Mouse (Mus musculus): ENCODE measurements around the gene Lhfp.
"Not testable (repeated sequence)": the region's sequence is repeated elsewhere in the genome, so short reads cannot be mapped to it uniquely, and the experiment has no call there.

The Lhfp gene

DNA sequence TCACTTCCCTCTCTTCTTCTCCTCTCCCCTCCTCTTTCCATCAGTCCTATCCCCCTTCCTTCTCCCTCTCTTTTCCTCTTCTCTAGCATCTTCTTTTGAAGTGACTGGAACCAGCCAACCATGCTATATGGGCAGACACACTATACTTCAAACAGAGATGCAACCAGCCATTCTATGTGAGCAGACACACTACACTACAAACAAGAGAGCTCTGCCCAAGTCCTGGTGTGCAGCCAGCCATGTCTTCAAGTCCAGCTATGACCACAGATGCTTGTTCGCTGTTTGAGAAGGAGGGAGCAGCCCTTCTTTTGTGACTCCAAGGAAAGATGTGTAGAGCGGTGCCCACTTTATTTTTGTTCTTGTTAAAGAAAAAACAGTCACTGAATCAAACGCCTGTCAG is 231.9 kb downstream of the Lhfp start:
- DNase-seq (ENCODE audit: low spot score in 2 of 2) = no peak

DNA sequence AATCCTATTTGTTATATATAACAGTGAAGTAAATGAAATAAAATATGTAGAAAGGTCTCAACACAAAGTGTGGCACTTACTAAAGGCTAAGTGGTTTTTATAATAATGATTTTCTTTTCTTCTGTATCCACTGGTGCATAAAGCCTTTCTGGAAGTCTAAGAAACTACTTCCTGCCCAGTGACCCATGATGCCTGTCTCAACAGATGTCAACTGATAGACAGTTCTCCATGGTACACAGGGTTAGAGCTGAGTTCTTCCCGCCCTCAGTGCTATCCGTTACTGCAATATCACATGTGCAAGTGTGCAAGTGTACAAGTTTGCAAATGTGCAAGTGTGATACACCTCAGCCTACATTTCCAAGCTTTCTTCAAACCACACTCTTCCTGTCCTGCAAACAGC is 236.7 kb downstream of the Lhfp start:
- no peak for DNase-seq (ENCODE audit: low spot score in 2 of 2)

DNA sequence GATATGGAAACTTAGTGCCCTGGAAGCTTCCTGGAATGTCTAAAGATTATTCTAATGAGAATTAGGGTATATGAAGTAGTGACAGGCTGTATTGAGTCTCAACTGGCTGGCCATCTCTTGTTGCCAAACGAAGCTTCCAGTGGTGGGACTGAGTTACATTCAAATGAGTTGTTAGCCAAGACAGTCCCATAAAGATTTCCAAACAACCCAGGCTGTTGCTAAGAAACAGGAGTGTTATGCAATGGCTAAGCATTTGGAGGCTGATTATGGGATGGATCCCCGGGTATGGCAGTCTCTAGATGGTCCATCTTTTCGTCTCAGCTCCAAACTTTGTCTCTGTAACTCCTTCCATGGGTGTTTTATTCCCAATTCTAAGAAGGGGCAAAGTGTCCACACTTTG is 240.7 kb downstream of the Lhfp start:
- not testable (repeated sequence) for DNase-seq (ENCODE audit: low spot score in 2 of 2)

DNA sequence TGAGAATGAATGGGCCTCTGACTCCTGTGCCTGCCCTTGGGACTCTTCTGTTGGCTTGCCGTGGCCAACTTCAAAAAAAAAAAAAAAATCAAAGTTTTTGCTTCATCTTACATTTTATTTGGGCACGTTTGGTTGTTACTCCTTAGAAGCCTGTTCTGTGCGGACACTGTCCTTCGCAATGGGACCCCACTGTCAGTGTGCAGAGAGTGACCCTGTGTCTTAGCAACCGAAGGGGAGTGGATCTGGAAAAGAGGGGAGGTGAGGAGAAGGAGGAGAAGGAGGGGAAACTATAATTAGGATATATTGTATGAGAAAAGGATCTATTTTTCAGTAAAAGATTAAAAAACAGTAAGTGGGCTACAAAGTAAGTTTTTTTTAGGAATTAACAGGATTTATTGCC is 242.7 kb downstream of the Lhfp start:
- no peak for DNase-seq (ENCODE audit: low spot score in 2 of 2)

DNA sequence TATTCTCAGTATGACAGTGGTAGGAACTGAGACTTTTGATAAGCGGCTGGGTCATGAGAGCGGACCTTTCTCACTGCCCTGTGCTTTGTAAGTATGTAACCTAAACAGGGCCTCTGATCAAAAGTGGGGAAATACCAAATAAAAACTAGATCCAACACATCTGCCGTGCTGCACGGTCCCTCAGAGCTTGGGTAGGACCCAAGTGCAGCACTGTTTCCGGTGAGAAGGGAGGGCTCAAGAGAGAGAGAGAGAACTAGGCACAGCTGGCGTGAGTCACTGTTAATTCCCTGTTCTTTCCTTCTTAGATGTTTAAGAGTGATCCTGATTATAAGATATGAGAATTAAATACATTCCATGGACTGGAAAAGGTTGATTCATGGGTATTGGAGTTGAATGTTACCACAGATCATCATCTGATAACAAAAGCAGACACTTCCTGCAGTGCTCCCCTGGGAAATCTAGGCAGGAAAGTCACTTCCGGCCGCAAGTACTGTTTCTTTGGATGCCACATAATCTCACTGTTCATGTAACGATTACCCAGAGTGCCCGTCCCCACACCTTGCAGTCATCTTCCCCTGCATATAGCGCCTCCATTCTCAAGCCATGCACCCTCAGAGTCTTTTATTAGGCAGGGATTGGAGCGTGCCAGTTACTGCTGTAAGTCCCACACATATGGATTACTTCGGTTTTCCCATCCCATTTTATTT is 243.3 kb downstream of the Lhfp start:
- DNase-seq (ENCODE audit: low spot score in 2 of 2) = no peak

DNA sequence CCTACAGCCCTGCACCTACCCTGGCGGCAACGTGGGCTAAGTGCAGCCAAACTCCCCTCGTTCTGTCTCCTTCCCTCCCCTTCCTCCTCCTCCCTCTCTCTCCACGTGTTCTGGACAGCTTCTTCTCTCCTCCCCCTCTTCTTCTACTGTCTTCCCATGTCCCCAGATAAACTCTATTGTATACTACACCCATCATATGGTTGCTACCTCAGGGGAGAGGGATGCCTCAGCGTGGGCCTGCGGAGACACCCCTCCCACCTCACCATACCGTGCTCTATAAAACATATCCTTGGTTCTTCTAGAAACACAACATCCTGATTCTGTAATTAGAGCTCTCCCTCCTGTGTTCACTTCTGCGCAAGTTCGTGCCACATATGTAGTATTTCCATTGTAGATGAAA is 247.3 kb downstream of the Lhfp start:
- DNase-seq (ENCODE audit: low spot score in 2 of 2) = no peak

DNA sequence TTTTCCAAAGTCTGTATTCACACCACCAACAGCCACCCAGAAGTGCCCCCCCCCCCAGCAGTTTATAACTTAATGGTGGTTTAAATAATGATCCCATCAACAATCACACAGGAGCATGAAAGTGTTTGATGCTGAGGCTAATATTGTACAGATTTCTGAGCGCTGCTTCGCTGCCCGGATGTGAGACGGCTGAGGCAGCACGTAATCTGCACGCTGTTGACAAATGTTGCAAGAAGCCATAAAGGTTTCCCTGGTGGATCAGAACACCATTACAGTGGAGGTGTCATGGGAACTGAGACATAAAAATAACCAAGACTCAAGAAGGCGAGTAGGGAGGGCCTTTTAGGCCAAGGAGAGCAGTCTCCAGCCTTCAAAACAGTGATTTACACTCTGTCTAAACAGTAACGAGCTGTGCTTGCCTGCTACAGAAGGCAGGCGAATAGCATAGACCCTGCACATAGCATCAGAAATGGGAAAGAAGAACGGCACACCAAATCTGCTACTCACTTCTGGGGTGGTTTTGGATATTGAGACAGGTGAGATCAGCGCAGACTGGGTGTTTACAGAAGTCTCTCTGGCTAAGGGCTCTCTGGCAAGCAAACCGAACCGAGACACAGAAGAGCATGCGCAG is 248.4 kb downstream of the Lhfp start:
- DNase-seq (ENCODE audit: low spot score in 2 of 2) = no peak

DNA sequence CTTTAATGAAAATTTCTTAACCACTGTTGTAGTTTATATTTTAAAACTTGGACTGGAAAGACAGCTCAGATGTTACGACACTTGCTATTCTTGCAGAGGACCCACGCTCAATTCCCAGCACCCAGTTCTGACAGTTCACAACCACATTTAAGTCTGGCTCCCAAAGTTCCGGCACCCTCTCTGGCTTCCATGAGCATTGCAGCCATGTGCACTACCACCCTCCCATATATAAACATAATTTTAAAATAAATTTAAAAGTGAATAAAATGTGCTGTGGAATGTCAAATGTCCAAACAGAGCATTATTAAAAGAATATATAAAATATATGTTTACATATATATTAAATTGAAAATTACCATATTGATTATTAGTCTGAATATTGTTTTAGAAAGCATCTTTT is 249.9 kb downstream of the Lhfp start:
- DNase-seq (ENCODE audit: low spot score in 2 of 2) = no peak

DNA sequence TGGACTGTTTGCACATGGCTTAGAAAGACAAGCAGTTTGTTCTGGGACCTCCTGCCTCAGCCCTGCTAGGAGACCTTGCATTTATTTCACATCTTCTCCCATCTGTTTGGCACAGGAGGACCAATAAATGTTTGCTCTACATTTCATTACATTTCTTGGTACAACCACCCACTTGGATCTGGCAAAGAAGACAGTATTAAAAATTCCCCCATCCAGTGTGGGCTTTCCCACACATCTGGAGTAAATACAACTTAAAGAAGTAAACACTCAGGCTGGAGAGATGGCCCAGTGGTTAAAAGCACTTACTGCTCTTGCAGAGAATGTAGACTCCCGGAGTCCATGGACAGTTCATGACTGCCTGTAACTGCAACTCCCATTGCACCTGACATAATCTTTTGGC is 250.6 kb downstream of the Lhfp start:
- no peak for DNase-seq (ENCODE audit: low spot score in 2 of 2)

DNA sequence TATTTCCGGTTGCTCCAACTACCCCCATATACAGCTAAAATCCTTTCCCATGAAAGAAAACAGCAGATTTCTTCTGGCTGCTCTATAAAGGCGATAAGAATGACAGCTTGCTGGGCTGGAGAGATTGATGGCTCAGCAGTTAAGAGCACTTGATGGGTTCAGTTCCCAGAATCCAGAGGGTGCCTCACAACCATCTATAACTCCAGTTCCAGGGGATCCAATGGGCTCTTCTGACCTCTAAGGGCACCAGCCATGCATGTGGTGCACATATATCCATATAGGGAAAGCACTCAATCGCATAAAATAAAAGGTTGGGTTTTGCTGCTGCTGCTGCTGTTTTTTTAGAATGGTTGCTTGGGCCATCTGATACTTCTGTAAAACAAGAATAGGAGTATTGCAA is 251.1 kb downstream of the Lhfp start:
- DNase-seq (ENCODE audit: low spot score in 2 of 2) = no peak

DNA sequence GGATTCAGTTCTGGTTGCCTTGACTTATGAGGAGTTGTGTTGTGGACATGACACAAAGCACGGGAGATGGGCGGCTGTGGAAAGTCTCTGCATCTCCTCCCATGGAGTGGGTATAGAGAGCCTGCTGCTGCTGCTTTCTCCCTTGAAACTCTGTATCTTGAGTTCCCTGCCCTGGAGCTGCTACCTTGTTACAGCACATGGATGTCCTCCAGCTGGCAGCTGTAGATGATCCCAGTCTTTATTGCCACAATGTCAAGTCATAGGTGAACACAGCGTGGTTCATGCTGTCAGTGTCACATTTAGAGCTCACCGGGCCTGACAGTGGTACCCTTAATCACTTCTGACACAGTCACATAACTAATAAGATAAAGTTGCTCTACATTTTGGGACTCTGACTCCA is 251.7 kb downstream of the Lhfp start:
- DNase-seq (ENCODE audit: low spot score in 2 of 2) = no peak

DNA sequence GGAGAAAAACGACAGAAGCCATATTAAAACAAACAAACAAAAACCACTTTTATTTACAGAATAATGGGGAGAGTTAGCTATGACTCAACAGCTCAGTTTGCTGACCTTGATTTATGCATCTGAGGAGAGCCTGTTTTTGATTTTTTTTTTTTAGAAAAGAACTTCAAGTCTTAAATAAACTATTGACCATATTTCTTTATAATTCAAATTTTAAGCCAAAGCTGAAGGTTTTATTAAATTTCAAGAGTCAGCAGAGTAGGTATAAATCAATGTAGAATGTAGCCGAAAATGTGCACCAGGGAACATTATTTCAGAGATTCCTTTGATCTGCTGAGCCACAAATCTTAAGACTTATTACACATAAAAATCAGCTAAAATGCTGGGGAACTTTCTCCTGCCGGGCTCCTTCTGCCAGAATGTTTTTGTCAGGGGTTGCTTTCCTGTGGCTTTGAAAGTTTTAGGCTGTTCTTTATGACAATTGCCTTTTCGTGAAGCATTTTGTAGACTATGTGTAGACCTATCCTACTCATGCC is 252.6 kb downstream of the Lhfp start:
- no peak for DNase-seq (ENCODE audit: low spot score in 2 of 2)

DNA sequence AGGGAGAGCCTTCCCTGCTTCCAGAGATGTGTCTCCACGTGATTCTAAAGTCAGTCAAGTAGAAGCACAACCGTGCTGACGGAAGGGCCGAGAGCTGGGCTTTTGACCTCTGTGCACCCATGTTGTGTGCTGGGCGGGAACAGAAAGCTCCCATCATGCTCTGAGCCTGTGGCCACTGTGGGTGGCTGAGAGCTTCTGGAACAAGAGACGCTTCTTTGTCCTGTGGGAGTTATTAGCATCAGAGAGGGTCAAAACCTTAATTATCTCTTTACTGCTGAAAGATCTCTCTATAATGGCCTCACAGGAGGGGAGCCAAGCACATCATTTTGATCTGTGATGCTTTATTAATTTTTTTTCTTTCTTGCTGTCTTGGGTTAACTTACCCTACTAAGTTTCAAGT is 253.5 kb downstream of the Lhfp start:
- DNase-seq (ENCODE audit: low spot score in 2 of 2) = no peak

DNA sequence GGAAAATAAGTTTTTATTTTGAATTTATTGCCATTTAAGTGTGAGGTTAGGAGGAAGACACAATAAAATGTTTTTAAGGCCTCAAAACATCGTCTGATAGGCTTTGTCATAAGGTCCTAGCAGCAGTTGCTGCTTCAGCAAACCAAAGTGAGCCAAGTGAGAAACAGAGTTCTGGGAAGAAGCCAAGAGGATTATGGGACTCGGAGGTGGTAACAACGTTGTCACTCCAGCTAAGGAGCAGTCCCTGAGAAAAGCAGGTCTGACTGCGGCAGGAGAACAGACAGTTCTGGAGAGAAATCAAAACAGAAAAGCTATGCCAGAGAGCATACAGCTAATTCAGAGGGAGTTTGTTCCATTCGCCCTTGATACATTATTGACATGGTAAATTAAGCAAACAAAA is 260.5 kb downstream of the Lhfp start:
- no peak for DNase-seq (ENCODE audit: low spot score in 2 of 2)

DNA sequence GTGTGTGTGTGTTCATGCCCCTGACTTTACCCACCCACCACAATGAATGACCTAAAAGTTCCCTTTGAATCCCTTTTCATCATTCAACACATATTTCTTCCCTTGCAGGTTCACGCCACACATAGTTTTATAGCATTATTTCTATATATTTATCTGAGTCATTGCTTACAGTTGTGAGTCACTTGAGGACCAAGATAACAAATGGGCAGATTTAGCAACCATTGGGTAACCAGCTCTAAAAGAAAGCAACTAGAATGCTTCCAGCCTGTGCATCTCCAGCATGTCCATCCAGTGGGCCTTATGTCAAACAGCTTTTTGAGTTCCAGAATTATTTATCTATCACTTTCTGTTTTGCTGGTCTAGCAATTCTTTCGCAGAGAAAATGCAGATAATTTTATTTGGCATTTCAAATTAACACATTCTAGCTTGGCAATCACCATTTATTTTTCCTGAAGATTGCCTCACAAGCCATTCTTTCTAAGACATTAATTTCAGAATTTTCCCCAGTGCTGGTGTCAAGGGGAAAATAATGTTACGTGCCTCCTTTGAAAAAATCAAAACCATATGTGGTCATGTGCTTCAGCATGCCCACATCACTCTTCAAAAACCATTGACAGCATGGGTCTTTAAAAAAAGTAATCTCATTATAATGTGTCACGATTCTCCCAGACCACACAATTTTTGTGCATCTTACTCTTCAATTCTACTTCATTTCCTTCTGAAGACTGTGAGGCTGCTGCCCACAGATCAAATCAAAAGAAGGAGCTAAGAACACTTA is 263.0 kb downstream of the Lhfp start:
- no peak for DNase-seq (ENCODE audit: low spot score in 2 of 2)

DNA sequence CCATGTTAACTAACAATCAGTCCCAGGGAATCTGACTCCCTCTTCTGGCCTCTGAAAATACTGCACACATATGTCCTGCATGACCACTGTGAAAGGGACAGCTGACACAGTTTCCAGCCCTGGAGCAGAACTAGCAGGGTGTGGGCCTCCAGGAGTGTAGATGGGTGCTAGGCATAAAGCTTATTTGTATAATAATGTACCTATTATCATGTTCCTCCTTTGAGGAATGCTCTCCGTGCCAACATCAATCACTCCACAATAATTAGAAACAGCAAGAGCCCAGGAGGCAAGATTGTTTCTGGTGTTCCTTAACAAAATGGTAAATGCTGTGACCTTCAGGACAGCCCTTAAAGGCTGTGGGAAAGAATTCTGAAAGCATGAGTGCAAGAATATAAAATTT is 264.5 kb downstream of the Lhfp start:
- no peak for DNase-seq (ENCODE audit: low spot score in 2 of 2)

DNA sequence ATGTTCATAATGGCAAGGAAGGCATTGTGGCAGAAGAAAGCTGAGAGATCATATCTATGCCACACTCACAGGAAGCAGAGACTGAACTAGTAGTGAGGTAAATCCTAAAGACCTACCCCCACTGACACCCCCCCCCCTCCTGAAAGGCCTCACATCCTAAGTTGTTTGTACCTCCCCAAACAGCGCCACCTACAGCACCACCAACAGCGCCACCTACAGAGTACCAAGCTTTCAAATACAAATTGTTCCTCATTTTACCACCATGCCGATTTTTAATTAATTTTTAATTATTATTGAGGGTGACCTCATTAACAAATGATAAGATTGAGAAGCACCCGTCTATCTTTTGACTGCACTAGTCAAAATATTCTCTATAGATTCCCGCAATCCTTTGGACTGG is 267.3 kb downstream of the Lhfp start:
- no peak for DNase-seq (ENCODE audit: low spot score in 2 of 2)

DNA sequence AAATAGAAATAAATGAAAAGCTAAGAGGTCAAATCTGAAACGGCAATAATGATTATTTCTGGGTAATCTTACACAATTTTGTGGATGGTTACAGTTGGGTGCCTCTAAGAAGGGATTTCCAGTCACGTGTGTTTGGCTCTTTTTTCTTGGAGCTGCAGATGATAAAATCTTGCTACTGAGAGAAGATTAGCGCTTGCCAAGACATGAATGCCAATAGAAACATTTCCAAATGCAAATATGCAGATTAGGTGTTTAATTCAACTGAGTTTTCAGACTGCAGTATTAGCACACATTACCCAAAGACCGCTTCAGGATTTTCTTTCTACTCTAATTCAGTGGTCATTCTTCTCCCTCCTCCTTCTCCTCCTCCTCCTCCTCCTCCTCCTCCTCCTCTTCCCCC is 268.8 kb downstream of the Lhfp start:
- DNase-seq (ENCODE audit: low spot score in 2 of 2) = no peak

DNA sequence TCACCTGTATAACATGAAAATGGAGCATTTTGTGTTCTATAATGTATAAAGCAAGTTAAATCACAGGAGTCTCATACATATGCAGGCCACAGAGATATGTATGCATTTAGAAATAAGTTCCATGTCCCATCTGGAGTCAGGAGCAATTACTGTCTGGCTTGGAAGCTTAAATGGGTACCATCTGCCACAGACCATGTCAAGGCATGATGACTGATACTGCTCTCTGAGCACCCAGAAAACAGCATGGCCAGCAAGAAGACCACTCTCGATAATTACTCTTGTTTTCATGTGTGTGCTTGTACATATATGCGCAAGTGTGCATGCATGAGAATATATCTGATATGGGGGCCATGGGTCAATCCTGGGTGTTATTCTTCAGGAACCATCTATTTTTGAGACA is 269.3 kb downstream of the Lhfp start:
- DNase-seq (ENCODE audit: low spot score in 2 of 2) = no peak
